Mouse (Mus musculus) hindlimb bud, embryonic 11.5 days (tissue): ENCODE measurements around the gene Stk26.

ENCODE experiments used
- DNase-seq: peaks from one replicate; pipeline ENCODE4 v3.0.0-alpha.2; 2012; ENCODE audit warnings: low read depth, low spot score; ENCODE audit errors: extremely low spot score

Stk26 gene

DNA sequence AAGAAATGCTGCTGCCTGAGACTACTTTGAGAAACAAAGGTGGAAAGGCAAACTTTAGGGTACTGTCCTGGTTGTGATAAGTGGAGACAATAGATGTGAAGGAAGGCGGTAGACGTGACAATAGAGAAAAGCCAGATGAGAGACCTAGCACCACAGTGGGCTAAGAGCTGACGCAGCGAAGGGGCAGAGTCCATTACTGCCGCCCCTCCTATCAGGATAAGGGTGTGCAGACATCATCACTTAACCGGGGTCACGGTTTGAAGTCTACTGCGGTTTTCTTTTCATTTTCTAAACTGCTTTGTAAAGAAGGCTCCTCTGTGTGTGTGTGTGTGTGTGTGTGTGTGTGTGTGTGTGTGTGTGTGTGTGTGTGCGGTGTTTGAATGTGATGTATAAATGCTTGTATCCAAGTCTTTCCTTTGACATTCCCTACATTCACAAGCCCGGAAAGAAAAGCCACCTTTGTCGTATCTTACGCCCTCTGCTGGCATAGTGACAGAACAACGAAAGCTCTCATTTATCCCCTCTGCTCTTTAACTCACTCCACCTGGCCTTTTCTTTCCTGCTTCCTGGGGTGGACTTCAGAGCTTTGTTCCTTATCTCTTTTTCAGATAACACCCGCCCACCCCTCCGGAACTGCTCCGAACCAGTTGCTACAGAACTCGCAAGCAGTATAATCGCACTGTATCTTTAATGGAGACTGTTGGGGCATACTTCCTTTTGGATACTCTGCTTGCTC, 84.0 kb downstream of the Stk26 start:
- no peak for DNase-seq

DNA sequence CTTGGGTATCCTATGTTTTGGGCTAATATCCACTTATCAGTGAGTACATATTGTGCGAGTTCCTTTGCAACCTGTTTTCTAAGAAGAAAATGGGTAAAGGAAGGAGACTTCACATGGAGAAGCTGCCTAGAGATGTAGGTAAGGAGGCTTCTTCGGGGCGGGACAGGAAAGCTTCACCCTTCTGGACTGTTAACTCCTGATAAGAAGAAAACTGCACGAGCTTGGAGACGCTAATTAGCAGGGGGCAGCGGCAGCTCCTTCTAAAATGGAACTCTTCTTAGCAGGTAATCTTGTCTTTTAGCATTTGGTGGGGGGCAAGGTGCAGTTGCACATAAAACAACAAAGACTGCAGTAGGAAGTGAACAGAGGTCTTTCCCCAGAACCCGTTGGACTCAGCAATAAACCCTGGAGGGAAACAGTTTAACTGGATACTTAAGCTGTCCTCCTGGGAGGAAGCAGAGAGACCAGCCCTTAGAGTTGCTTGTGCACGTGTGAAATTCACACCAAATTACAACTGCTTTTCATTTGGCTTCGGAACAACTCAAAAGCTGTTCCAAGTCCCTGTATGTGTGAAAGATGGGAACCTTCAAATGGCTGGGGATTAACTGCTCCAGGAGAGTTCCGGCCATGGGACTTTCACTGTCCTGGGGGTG, 86.2 kb downstream of the Stk26 start:
- no peak for DNase-seq

DNA sequence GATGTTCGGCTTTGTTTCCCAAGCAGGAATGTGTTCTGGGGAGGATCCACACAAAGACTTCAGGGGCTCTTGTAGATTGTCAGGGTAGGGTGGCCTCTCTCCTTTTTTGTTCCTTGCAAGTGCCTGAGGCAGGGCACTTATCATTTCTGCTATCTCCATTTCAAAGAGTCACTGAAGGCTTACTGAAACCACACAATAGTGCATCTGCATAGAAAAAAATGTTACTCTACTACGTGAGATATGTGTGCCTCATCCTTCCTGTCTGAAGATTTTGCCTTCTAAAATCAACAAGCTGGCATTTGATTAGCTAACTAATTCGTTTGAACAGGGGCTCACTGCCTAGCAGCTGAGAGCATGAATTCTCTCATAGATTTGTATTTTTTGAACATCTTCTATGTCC, 89.5 kb downstream of the Stk26 start:
- DNase-seq = no peak

DNA sequence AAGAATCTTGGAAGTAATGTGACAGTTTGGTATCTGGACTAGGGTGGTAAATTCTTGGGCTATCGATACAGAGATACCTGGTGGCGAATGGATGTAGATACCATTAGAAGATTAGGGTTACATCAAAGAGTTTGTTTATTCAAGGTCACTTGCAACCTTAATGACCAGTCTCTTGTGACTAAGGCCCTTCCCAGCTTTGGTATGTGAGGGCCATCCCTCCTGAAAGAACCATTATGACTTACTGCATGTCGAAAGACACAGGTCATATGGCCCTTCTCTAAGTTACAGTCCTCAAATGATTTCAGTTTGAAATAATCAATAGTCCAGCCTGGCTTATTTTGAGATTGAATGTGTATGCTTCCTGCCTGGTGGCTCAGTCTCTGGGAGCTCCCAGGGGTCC, 96.3 kb downstream of the Stk26 start:
- no peak for DNase-seq

DNA sequence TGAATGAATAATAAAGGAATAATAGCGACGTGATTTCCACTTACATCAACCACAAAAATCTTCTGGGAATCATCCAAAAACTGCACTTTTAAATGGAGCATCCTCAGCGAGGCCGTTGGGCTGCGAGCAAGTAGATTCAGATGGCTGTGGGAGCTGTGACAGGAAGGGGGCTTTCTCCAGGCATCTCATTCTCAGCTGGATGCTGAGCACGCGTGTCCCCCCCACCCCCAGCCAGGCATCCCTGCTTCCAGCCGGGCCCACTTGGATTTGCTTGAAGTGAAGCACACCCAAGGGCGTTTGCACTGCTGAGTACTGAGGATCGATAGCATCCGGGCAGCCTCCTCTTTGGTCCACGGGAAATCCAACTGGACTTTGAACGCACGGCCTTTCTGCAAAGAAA, 101.8 kb downstream of the Stk26 start, which contains the start of gene Frmd7:
TSS of gene Frmd7 (minus strand) at position 101 of the 400 bp plus-strand sequence.
- no peak for DNase-seq
